Mouse (Mus musculus) brain, embryonic 14.5 days (tissue): ENCODE data around the gene Rims1.

Experiments
- CTCF ChIP-seq: fragments of 200-500 bp; IDR thresholded peaks from 2 replicates; pipeline ENCODE4 v1.5.1; 2012; ENCODE audit warnings: inconsistent platforms, mild to moderate bottlenecking, moderate library complexity, borderline replicate concordance; ENCODE audit not compliant: insufficient read depth, insufficient read length; ENCODE audit errors: extremely low read depth
- POLR2A ChIP-seq: fragments of 200-500 bp; IDR thresholded peaks from 2 replicates; pipeline ENCODE4 v1.6.1; 2012; ENCODE audit warnings: mild to moderate bottlenecking, inconsistent platforms, borderline replicate concordance; ENCODE audit not compliant: poor library complexity, insufficient read depth, insufficient read length, severe bottlenecking; ENCODE audit errors: extremely low read depth

- TF ChIP-seq CTCF (no peak), POLR2A (no peak)
These were observed 296.8 kb downstream of the Rims1 start for GRCm38 (mm10) chr1:22508735-22509615.
